In genomic region chr5:137284411-137284810, GRCm38 (mm10) we compare ENCODE assay signal across 1 mouse cellular context. TPM values are rescaled to one million over a fixed set of nuclear protein-coding genes. Genes with fewer than 3 reads are reported as not detected.
"Had no signal": no experiment of that assay in that cellular context is flagged by ENCODE, and none has a peak within 500 bp of the region (broad histone marks: within the 10 kb centered on the region; RNA-seq: fewer than 3 reads in every experiment).

No protein-coding gene starts in this region.

RNA-seq across cellular contexts. Expression of gene Ache, which starts 2.9 kb away (rescaled TPM):
- polyA plus RNA-seq: inflammation-experienced regulatory T-cells, adult 6 months had no signal
